Mouse (Mus musculus): ENCODE measurements around the gene Ube2e2. TPM values are rescaled to one million over a fixed set of nuclear protein-coding genes. Genes with fewer than 3 reads are reported as not detected.

Ube2e2 gene
- polyA plus RNA-seq, 1 experiment from 2014 or later, result 53.7 TPM

- Histone ChIP-seq H3K4me1 (ENCODE audit: control insufficient read depth in 2 of 2, insufficient read depth in 2 of 2, low read length in 2 of 2) (peaks cover 0 to 3% of the 10 kb centered on the region in 2 experiments; a peak in 1 of 4 replicates), H3K27ac (replicated peaks in 1 of 2; ENCODE audit: control insufficient read depth in 1 of 2, insufficient read depth in 1 of 2, low read depth in 2 of 2, low read length in 2 of 2) (no peak overlapping the region), H3K27me3 (ENCODE audit: control insufficient read depth, insufficient read depth, low read length) (no peaks in the 10 kb centered on the region), H3K36me3 (ENCODE audit: control insufficient read depth, insufficient read depth, low read length) (no peaks in the 10 kb centered on the region), H3K9ac (ENCODE audit: low read length) (no peak overlapping the region), H3K4me2 (ENCODE audit: low read length) (no peak overlapping the region), H3K9me3 (ENCODE audit: control insufficient read depth, low read length) (peaks cover 16% of the 10 kb centered on the region), H3K4me3 (ENCODE audit: control insufficient read depth in 1 of 2, insufficient read depth in 1 of 2, low read depth in 1 of 2, low read length in 2 of 2) (no peak overlapping the region)
- WGBS, result 61% methylated on average over 4 of the region's 4 CpGs
- no peak for ATAC-seq (ENCODE audit: insufficient number of reproducible peaks, insufficient read depth, low FRiP score, low read depth)
Observed at GRCm38 (mm10) chr14:18657777-18658753, 236.0 kb downstream of the Ube2e2 start.

- no peak for ATAC-seq (ENCODE audit: insufficient number of reproducible peaks, insufficient read depth, low FRiP score, low read depth)
- Histone ChIP-seq H3K9me3 (ENCODE audit: control insufficient read depth, low read length) (no peaks in the 10 kb centered on the region), H3K4me3 (ENCODE audit: control insufficient read depth in 1 of 2, insufficient read depth in 1 of 2, low read depth in 1 of 2, low read length in 2 of 2) (no peak overlapping the region), H3K27me3 (ENCODE audit: control insufficient read depth, insufficient read depth, low read length) (no peaks in the 10 kb centered on the region), H3K9ac (ENCODE audit: low read length) (no peak overlapping the region), H3K27ac (replicated peaks in 1 of 2; ENCODE audit: control insufficient read depth in 1 of 2, insufficient read depth in 1 of 2, low read depth in 2 of 2, low read length in 2 of 2) (no peak overlapping the region), H3K4me2 (ENCODE audit: low read length) (no peak overlapping the region), H3K4me1 (ENCODE audit: control insufficient read depth in 2 of 2, insufficient read depth in 2 of 2, low read length in 2 of 2) (no peaks in the 10 kb centered on the region), H3K36me3 (ENCODE audit: control insufficient read depth, insufficient read depth, low read length) (no peaks in the 10 kb centered on the region)
- 59% methylated on average over 2 of the region's 2 CpGs for WGBS
Observed at GRCm38 (mm10) chr14:18649123-18649675, 244.9 kb downstream of the Ube2e2 start.

DNA sequence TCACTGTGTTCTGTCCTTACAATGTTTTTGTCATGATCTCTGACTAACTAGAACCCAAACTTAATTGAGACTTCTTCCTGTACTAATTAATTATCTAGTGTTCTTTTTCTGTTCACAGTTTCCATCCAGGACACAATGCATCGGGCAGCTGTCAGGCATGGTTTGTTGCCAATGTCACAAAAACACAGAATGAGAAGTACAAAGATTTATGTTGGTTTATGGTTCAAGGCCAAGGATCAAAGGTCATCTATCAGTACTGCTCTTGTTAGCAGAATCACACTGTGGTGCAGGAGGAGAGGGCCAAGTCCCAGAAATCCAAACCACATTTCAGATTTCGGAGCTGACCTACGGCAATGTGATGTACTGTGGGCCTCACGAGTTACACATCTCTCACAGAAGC, 252.4 kb downstream of the Ube2e2 start:
- ATAC-seq (ENCODE audit: insufficient number of reproducible peaks, insufficient read depth, low FRiP score, low read depth), result no peak
- no peak overlapping the region for H3K4me3 ChIP-seq (ENCODE audit: control insufficient read depth in 1 of 2, insufficient read depth in 1 of 2, low read depth in 1 of 2, low read length in 2 of 2)
- no peaks in the 10 kb centered on the region for H3K4me1 ChIP-seq (ENCODE audit: control insufficient read depth in 2 of 2, insufficient read depth in 2 of 2, low read length in 2 of 2)
- no peak overlapping the region for H3K9ac ChIP-seq (ENCODE audit: low read length)
- H3K27ac ChIP-seq (replicated peaks in 1 of 2; ENCODE audit: control insufficient read depth in 1 of 2, insufficient read depth in 1 of 2, low read depth in 2 of 2, low read length in 2 of 2), result no peak overlapping the region
- WGBS, result 91% methylated on average over 4 of the region's 4 CpGs
- no peaks in the 10 kb centered on the region for H3K27me3 ChIP-seq (ENCODE audit: control insufficient read depth, insufficient read depth, low read length)
- H3K36me3 ChIP-seq (ENCODE audit: control insufficient read depth, insufficient read depth, low read length), result no peaks in the 10 kb centered on the region
- H3K4me2 ChIP-seq (ENCODE audit: low read length), result no peak overlapping the region
- no peaks in the 10 kb centered on the region for H3K9me3 ChIP-seq (ENCODE audit: control insufficient read depth, low read length)

DNA sequence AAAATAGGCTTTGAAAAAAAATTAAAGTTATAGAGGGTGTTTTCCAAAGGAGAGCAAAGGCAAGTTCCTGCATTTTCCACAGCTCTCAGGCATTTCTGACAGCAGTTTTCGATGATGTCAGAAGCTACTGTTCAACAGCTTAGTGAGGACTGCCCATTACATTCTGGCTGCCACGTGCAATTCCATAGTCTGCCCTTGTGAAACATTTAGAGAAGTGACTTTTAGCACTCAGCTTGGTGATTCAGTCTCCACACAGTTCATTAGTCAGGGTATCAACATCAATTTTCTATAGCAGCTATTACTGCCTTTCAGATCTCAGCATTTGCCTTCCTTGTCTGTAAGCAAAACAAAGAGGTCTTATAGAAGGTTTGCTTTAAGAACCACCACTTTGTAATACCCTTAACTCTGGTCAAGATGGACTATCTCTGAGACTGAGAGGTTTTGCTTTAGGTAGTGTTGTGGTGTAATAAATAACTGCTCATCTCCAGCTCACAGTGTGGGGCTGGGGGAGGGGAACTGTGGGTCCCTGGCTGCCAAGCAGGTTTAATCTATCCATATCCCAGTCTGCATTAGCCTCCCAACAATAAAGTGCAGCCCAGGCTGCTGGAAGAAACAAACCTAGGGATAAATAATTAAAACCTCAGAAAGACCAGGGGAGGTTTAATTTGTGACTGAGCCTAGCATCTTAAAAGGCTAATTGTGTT, 255.2 kb downstream of the Ube2e2 start:
- no peaks in the 10 kb centered on the region for H3K36me3 ChIP-seq (ENCODE audit: control insufficient read depth, insufficient read depth, low read length)
- H3K4me1 ChIP-seq (ENCODE audit: control insufficient read depth in 2 of 2, insufficient read depth in 2 of 2, low read length in 2 of 2), result no peaks in the 10 kb centered on the region
- H3K9ac ChIP-seq (ENCODE audit: low read length), result no peak overlapping the region
- no peak overlapping the region for H3K4me3 ChIP-seq (ENCODE audit: control insufficient read depth in 1 of 2, insufficient read depth in 1 of 2, low read depth in 1 of 2, low read length in 2 of 2)
- H3K9me3 ChIP-seq (ENCODE audit: control insufficient read depth, low read length), result no peaks in the 10 kb centered on the region
- no peak overlapping the region for H3K27ac ChIP-seq (replicated peaks in 1 of 2; ENCODE audit: control insufficient read depth in 1 of 2, insufficient read depth in 1 of 2, low read depth in 2 of 2, low read length in 2 of 2)
- no peak for ATAC-seq (ENCODE audit: insufficient number of reproducible peaks, insufficient read depth, low FRiP score, low read depth)
- H3K4me2 ChIP-seq (ENCODE audit: low read length), result no peak overlapping the region
- no peaks in the 10 kb centered on the region for H3K27me3 ChIP-seq (ENCODE audit: control insufficient read depth, insufficient read depth, low read length)
- WGBS, result 66% methylated on average over 2 of the region's 2 CpGs

GRCm38 (mm10) chr14:18637739-18638138, 256.3 kb downstream of the Ube2e2 start:
- Histone ChIP-seq H3K9ac (ENCODE audit: low read length) (no peak overlapping the region), H3K36me3 (ENCODE audit: control insufficient read depth, insufficient read depth, low read length) (no peaks in the 10 kb centered on the region), H3K4me3 (ENCODE audit: control insufficient read depth in 1 of 2, insufficient read depth in 1 of 2, low read depth in 1 of 2, low read length in 2 of 2) (no peak overlapping the region), H3K4me1 (ENCODE audit: control insufficient read depth in 2 of 2, insufficient read depth in 2 of 2, low read length in 2 of 2) (peaks cover 0 to under 1% of the 10 kb centered on the region in 2 experiments; a peak in 1 of 4 replicates), H3K4me2 (ENCODE audit: low read length) (no peak overlapping the region), H3K27me3 (ENCODE audit: control insufficient read depth, insufficient read depth, low read length) (no peaks in the 10 kb centered on the region), H3K9me3 (ENCODE audit: control insufficient read depth, low read length) (no peaks in the 10 kb centered on the region), H3K27ac (replicated peaks in 1 of 2; ENCODE audit: control insufficient read depth in 1 of 2, insufficient read depth in 1 of 2, low read depth in 2 of 2, low read length in 2 of 2) (no peak overlapping the region)
- ATAC-seq (ENCODE audit: insufficient number of reproducible peaks, insufficient read depth, low FRiP score, low read depth), result no peak
- 88% methylated on average over 1 of the region's 1 CpGs for WGBS

DNA sequence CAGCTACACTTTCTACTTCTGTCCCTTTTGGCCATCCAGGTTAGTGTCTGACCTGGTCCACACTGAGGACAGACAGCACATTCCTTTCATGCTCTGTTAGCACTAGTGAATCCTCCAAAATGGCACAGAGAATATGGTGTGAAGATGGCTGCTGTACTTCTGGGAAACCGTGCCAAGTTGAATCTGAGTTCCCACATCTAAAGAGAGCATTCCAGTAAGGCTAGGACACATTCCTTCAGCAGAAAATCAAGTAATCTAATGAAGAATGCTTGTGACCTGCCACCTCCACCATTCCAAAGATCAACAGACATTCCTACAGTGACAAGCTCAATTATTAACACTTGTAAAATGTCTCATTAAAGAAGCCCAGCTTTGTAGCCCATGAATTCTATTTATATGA, 265.9 kb downstream of the Ube2e2 start:
- Histone ChIP-seq H3K36me3 (ENCODE audit: control insufficient read depth, insufficient read depth, low read length) (no peaks in the 10 kb centered on the region), H3K9me3 (ENCODE audit: control insufficient read depth, low read length) (no peaks in the 10 kb centered on the region), H3K27ac (replicated peaks in 1 of 2; ENCODE audit: control insufficient read depth in 1 of 2, insufficient read depth in 1 of 2, low read depth in 2 of 2, low read length in 2 of 2) (no peak overlapping the region), H3K4me2 (ENCODE audit: low read length) (no peak overlapping the region), H3K27me3 (ENCODE audit: control insufficient read depth, insufficient read depth, low read length) (no peaks in the 10 kb centered on the region), H3K4me1 (ENCODE audit: control insufficient read depth in 2 of 2, insufficient read depth in 2 of 2, low read length in 2 of 2) (peaks cover 2 to 3% of the 10 kb centered on the region in 2 experiments; a peak in 2 of 4 replicates), H3K9ac (ENCODE audit: low read length) (no peak overlapping the region), H3K4me3 (ENCODE audit: control insufficient read depth in 1 of 2, insufficient read depth in 1 of 2, low read depth in 1 of 2, low read length in 2 of 2) (no peak overlapping the region)
- ATAC-seq (ENCODE audit: insufficient number of reproducible peaks, insufficient read depth, low FRiP score, low read depth), result no peak
- WGBS, result 47% methylated on average over 1 of the region's 1 CpGs

DNA sequence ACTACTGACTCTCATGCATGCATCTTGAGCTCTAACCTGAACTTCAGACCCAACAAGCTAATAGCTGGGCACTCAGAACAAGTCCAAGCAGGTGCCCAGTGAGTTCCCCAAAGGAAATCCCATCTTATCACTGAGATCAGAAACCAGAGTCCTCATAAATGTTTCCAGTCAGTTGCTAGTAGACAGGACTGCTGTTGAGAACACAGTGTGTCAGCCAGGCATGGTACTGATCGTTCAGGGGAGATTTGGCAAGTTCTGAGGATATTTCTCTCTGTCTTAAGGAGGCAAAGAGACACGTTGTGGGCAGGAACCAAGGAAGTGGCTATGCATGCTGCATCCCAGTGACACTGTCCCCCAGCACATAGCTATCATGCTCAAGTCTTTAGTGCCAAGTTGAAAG, 275.5 kb downstream of the Ube2e2 start:
- no peaks in the 10 kb centered on the region for H3K27me3 ChIP-seq (ENCODE audit: control insufficient read depth, insufficient read depth, low read length)
- WGBS, result 54% methylated on average over 2 of the region's 2 CpGs
- H3K4me1 ChIP-seq (ENCODE audit: control insufficient read depth in 2 of 2, insufficient read depth in 2 of 2, low read length in 2 of 2), result no peaks in the 10 kb centered on the region
- H3K4me3 ChIP-seq (ENCODE audit: control insufficient read depth in 1 of 2, insufficient read depth in 1 of 2, low read depth in 1 of 2, low read length in 2 of 2), result no peak overlapping the region
- no peak overlapping the region for H3K9ac ChIP-seq (ENCODE audit: low read length)
- no peak overlapping the region for H3K27ac ChIP-seq (replicated peaks in 1 of 2; ENCODE audit: control insufficient read depth in 1 of 2, insufficient read depth in 1 of 2, low read depth in 2 of 2, low read length in 2 of 2)
- no peaks in the 10 kb centered on the region for H3K36me3 ChIP-seq (ENCODE audit: control insufficient read depth, insufficient read depth, low read length)
- no peaks in the 10 kb centered on the region for H3K9me3 ChIP-seq (ENCODE audit: control insufficient read depth, low read length)
- H3K4me2 ChIP-seq (ENCODE audit: low read length), result no peak overlapping the region
- ATAC-seq (ENCODE audit: insufficient number of reproducible peaks, insufficient read depth, low FRiP score, low read depth), result no peak

All from heart, embryonic 14.5 days (tissue).